Mouse (Mus musculus) heart, embryonic 14.5 days (tissue): ENCODE measurements around the gene Ankrd36. TPM values are rescaled to one million over a fixed set of nuclear protein-coding genes. Genes with fewer than 3 reads are reported as not detected.

Experiments
- ATAC-seq: fragments of 200-750 bp; cut with Nextera tagmentation; 2 replicates; pipeline ENCODE4 v1.8.0; 2017; ENCODE audit warnings: low read depth, moderate TSS enrichment; ENCODE audit not compliant: insufficient number of reproducible peaks, insufficient read depth, low FRiP score
- H3K27ac ChIP-seq, 2 experiments: fragments of 200-500 bp in 1 of 2; fragments of 300-500 bp in 1 of 2; sonication (generic) in 1 of 2; replicated peaks in 1 of 2; 2 replicates each; pipeline ENCODE4 v1.5.1; 2012 to 2014; ENCODE audit warnings: low read depth in 2 of 2, low read length in 2 of 2, control low read depth in 1 of 2, mild to moderate bottlenecking in 1 of 2, mixed read lengths in 1 of 2; ENCODE audit not compliant: control insufficient read depth in 1 of 2, insufficient read depth in 1 of 2
- H3K27me3 ChIP-seq: fragments of 300-500 bp; sonication (generic); 2 replicates; pipeline ENCODE4 v1.6.1; 2014; ENCODE audit warnings: mild to moderate bottlenecking, low read length, control low read depth; ENCODE audit not compliant: control insufficient read depth, insufficient read depth
- H3K36me3 ChIP-seq: fragments of 300-500 bp; sonication (generic); 2 replicates; pipeline ENCODE4 v1.6.1; 2014; ENCODE audit warnings: mild to moderate bottlenecking, control low read depth, low read length, mixed read lengths; ENCODE audit not compliant: control insufficient read depth, insufficient read depth
- H3K4me1 ChIP-seq, 2 experiments: fragments of 200-500 bp in 1 of 2; fragments of 300-500 bp in 1 of 2; sonication (generic) in 1 of 2; 2 replicates each; pipeline ENCODE4 v1.6.1; 2012 to 2014; ENCODE audit warnings: low read length in 2 of 2, control low read depth in 1 of 2, mixed read lengths in 1 of 2; ENCODE audit not compliant: control insufficient read depth in 2 of 2, insufficient read depth in 2 of 2
- H3K4me2 ChIP-seq: fragments of 300-500 bp; sonication (generic); 2 replicates; pipeline ENCODE4 v1.6.1; 2014; ENCODE audit warnings: mild to moderate bottlenecking, low read length
- H3K4me3 ChIP-seq, 2 experiments: fragments of 200-500 bp in 1 of 2; fragments of 300-500 bp in 1 of 2; sonication (generic) in 1 of 2; 2 replicates each; pipeline ENCODE4 v1.5.1; 2012 to 2014; ENCODE audit warnings: low read length in 2 of 2, mild to moderate bottlenecking in 2 of 2, control low read depth in 1 of 2, low read depth in 1 of 2, moderate library complexity in 1 of 2; ENCODE audit not compliant: control insufficient read depth in 1 of 2, insufficient read depth in 1 of 2
- H3K9ac ChIP-seq: fragments of 300-500 bp; sonication (generic); 2 replicates; pipeline ENCODE4 v1.6.1; 2014; ENCODE audit warnings: mild to moderate bottlenecking, low read length
- H3K9me3 ChIP-seq: fragments of 300-500 bp; sonication (generic); 2 replicates; pipeline ENCODE4 v1.6.1; 2016; ENCODE audit warnings: low read length, control low read depth; ENCODE audit not compliant: control insufficient read depth
- WGBS: fragments of 180-500 bp; shearing (Covaris S2); extraction: QIAGEN DNeasy Blood & Tissue Kit; methylation state at CpG from one replicate; pipeline ENCODE4 v1.1.7; 2014; 5-methylcytosine and 5-hydroxymethylcytosine counted together
- polyA plus RNA-seq: library from polyadenylated mRNA; unstranded; fragments of >200 nt; fragmentation: Nextera tagmentation; extraction: Ambion mirVana; gene quantifications from 2 replicates; pipeline ENCODE4 v1.2.1, GENCODE M21; 2014

Ankrd36 gene
- polyA plus RNA-seq, 1 experiment from 2014 or later: not detected

- WGBS: 90% methylated on average over 34 of the region's 34 CpGs
- Histone ChIP-seq H3K4me1 (no peaks in the 10 kb centered on the region), H3K9me3 (no peaks in the 10 kb centered on the region), H3K9ac (no peak overlapping the region), H3K27ac (no peak overlapping the region), H3K4me3 (no peak overlapping the region), H3K27me3 (no peaks in the 10 kb centered on the region), H3K36me3 (peaks cover 79% of the 10 kb centered on the region), H3K4me2 (no peak overlapping the region)
- no peak for ATAC-seq
Measured at GRCm38 (mm10) chr11:5716938-5717705, 147.6 kb downstream of the Ankrd36 start.

- no peak for ATAC-seq
Measured at GRCm38 (mm10) chr11:5718611-5719354, 149.3 kb downstream of the Ankrd36 start.

GRCm38 (mm10) chr11:5729582-5729981 lies 160.1 kb downstream of the Ankrd36 start:
- Histone ChIP-seq H3K9me3 (no peaks in the 10 kb centered on the region), H3K4me3 (no peak overlapping the region), H3K36me3 (peaks cover 11% of the 10 kb centered on the region; the same call in 1 of the 2 replicates), H3K27me3 (no peaks in the 10 kb centered on the region), H3K9ac (no peak overlapping the region), H3K27ac (no peak overlapping the region), H3K4me2 (no peak overlapping the region), H3K4me1 (peaks cover 10 to 18% of the 10 kb centered on the region in 2 experiments)
- WGBS: 89% methylated on average over 9 of the region's 9 CpGs
- ATAC-seq: no peak

More at GRCm38 (mm10) chr11:5718611-5719354, 149.3 kb downstream of the Ankrd36 start:
- 89% methylated on average over 12 of the region's 12 CpGs for WGBS
- Histone ChIP-seq H3K4me1 (no peaks in the 10 kb centered on the region), H3K36me3 (peaks cover 72% of the 10 kb centered on the region), H3K27ac (no peak overlapping the region), H3K9ac (no peak overlapping the region), H3K4me2 (no peak overlapping the region), H3K4me3 (no peak overlapping the region), H3K27me3 (no peaks in the 10 kb centered on the region), H3K9me3 (no peaks in the 10 kb centered on the region)

- no peaks in the 10 kb centered on the region for H3K27me3 ChIP-seq
- H3K4me2 ChIP-seq: no peak overlapping the region
- H3K9me3 ChIP-seq: no peaks in the 10 kb centered on the region
- H3K4me3 ChIP-seq: no peak overlapping the region
- peaks cover 15 to 29% of the 10 kb centered on the region in 2 experiments for H3K4me1 ChIP-seq
- H3K27ac ChIP-seq: no peak overlapping the region
- H3K36me3 ChIP-seq: peaks cover 7% of the 10 kb centered on the region; the same call in 1 of the 2 replicates
- 73% methylated on average over 5 of the region's 5 CpGs for WGBS
- H3K9ac ChIP-seq: no peak overlapping the region
- no peak for ATAC-seq
Measured at GRCm38 (mm10) chr11:5732401-5732800, 162.9 kb downstream of the Ankrd36 start.

GRCm38 (mm10) chr11:5734323-5734722 lies 164.8 kb downstream of the Ankrd36 start:
- H3K9me3 ChIP-seq: no peaks in the 10 kb centered on the region
- H3K9ac ChIP-seq: no peak overlapping the region
- peaks cover 7% of the 10 kb centered on the region; the same call in 1 of the 2 replicates for H3K36me3 ChIP-seq
- no peak overlapping the region for H3K4me2 ChIP-seq
- no peaks in the 10 kb centered on the region for H3K27me3 ChIP-seq
- H3K4me3 ChIP-seq: no peak overlapping the region
- no peak overlapping the region for H3K27ac ChIP-seq
- no peak for ATAC-seq
- WGBS: 79% methylated on average over 4 of the region's 4 CpGs
- peaks cover 22 to 37% of the 10 kb centered on the region in 2 experiments for H3K4me1 ChIP-seq

- H3K4me2 ChIP-seq: no peak overlapping the region
- no peaks in the 10 kb centered on the region for H3K36me3 ChIP-seq
- no peaks in the 10 kb centered on the region for H3K9me3 ChIP-seq
- WGBS: 47% methylated on average over 5 of the region's 5 CpGs
- no peaks in the 10 kb centered on the region for H3K27me3 ChIP-seq
- H3K4me3 ChIP-seq: no peak overlapping the region
- H3K9ac ChIP-seq: no peak overlapping the region
- no peak for ATAC-seq
- no peak overlapping the region for H3K27ac ChIP-seq
- H3K4me1 ChIP-seq: peaks cover 22 to 41% of the 10 kb centered on the region in 2 experiments
Measured at GRCm38 (mm10) chr11:5737137-5737536, 167.7 kb downstream of the Ankrd36 start.
